Mouse (Mus musculus): ENCODE measurements at regions not wholly inside any gene's neighbourhood (a gene's known extent, or its start where the extent isn't known, plus 50 kb on each side); places are given as distances from the start of the nearest gene placed in this dataset.

DNA sequence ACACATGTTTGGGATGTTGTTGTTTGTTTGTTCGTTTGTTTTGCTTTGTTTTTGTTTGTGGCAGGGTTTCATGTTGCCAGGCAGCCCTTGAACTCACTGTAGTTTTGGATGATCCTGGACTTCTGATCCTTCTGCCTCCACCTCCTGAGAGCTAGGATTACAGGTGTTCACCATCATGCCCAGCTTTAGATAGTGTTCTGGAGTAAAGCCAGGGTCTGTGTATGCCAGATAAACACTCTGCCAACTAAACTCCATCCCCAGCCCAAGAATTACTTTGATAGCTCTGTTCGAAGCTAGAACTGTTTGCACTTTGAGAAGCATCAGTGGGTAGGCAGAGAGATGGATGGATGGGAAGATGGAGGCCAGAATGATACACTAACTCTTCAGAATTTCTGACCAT, 368.0 kb upstream of the Gm10306 start:
- no peak for DNase-seq (ENCODE audit: low spot score)

- DNase-seq (ENCODE audit: low spot score): no peak
These were observed 367.5 kb upstream of the Gm10306 start for GRCm38 (mm10) chr4:94188888-94189287.

- no peak for DNase-seq (ENCODE audit: low spot score)
These were observed 365.4 kb upstream of the Gm10306 start for GRCm38 (mm10) chr4:94190940-94191339.

- no peak for DNase-seq (ENCODE audit: low spot score)
These were observed 340.1 kb upstream of the Gm10306 start for GRCm38 (mm10) chr4:94216265-94216664.

DNA sequence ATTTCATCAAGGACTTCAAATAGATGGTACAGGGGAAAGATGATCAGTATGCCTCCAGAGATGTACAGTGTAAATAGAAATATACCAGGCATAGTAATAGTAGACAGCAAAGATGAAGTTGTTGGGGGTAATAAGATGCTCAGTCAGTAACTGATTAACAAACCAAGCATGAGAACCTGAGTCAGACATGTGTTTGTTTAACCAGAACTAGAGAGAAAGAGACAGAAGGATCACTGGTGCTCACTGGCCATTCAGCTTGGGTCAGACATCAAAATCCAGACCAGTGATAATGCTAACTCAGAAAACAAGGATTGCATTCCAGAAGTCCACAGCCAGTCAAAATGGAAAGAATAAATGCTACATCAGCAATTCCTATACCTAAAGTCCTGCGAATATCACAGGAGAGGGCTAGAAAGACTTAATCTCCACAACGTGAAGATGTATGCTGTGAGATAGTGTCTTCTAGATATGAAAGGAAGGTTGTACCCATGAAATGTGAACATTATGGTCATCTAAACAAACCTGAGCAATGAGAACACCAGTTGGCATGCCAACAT, 320.6 kb upstream of the Gm10306 start:
- no peak for DNase-seq (ENCODE audit: low spot score)

- DNase-seq (ENCODE audit: low spot score): no peak
These were observed 300.3 kb upstream of the Gm10306 start for GRCm38 (mm10) chr4:94256026-94256425.

- no peak for DNase-seq (ENCODE audit: low spot score)
These were observed 295.2 kb upstream of the Gm10306 start for GRCm38 (mm10) chr4:94261136-94261535.

GRCm38 (mm10) chr4:94281732-94282131, 274.6 kb upstream of the Gm10306 start:
- no peak for DNase-seq (ENCODE audit: low spot score)

- DNase-seq (ENCODE audit: low spot score): no peak
These were observed 264.2 kb upstream of the Gm10306 start for GRCm38 (mm10) chr4:94292150-94292549.

- peak; percentile 13 for DNase-seq (ENCODE audit: low spot score)
These were observed 239.0 kb upstream of the Gm10306 start for GRCm38 (mm10) chr4:94317298-94317697.

DNA sequence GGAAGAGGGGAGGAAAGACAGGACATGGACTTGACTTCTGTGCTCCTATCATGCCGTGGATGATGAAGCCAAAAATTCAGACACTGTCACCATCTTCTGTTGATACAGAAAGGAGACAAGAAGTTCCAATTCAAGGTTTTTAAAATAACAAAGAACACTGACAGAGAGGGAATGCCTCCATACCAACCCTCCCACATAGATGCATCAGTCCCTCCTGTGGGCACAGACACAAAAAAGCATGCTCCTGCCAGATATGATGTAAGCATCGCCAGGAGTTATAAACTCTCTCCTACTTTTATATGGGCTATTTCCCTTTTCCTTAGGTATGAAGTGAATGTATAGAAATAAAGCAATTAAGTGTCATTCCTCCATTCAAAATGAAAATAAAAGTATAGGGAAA, 229.6 kb upstream of the Gm10306 start:
- DNase-seq (ENCODE audit: low spot score): no peak

GRCm38 (mm10) chr4:94343331-94343730, 213.0 kb upstream of the Gm10306 start:
- no peak for DNase-seq (ENCODE audit: low spot score)

GRCm38 (mm10) chr4:94349273-94349672, 207.1 kb upstream of the Gm10306 start:
- no peak for DNase-seq (ENCODE audit: low spot score)

- DNase-seq (ENCODE audit: low spot score): no peak
These were observed 199.4 kb upstream of the Gm10306 start for GRCm38 (mm10) chr4:94356982-94357381.

- DNase-seq (ENCODE audit: low spot score): no peak
These were observed 195.4 kb upstream of the Gm10306 start for GRCm38 (mm10) chr4:94360810-94361527.

- DNase-seq (ENCODE audit: low spot score): no peak
These were observed 194.7 kb upstream of the Gm10306 start for GRCm38 (mm10) chr4:94361528-94362217.

- DNase-seq (ENCODE audit: low spot score): no peak
These were observed 191.0 kb upstream of the Gm10306 start for GRCm38 (mm10) chr4:94365375-94365774.

GRCm38 (mm10) chr4:94367174-94367573, 189.2 kb upstream of the Gm10306 start:
- no peak for DNase-seq (ENCODE audit: low spot score)

- DNase-seq (ENCODE audit: low spot score): no peak
These were observed 185.4 kb upstream of the Gm10306 start for GRCm38 (mm10) chr4:94370981-94371380.

DNA sequence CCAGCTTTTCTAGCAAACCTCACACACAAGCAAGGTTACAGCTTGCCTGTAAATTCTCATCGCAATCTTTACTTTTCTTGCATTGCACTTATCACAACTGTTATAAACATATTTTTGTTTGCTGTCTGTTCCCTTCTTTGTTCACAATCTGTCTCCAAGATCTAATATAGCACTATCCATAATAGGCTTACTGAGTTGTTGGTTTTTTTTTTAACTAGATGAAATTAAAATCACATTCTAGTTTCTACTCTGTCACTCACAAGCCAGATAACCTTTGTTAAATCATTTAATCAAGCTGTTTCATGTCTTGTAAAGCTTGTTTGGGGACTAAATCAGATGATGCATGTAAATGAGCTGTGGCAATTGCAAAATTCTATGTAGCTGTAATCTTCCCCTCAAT, 180.1 kb upstream of the Gm10306 start:
- DNase-seq (ENCODE audit: low spot score): no peak

DNA sequence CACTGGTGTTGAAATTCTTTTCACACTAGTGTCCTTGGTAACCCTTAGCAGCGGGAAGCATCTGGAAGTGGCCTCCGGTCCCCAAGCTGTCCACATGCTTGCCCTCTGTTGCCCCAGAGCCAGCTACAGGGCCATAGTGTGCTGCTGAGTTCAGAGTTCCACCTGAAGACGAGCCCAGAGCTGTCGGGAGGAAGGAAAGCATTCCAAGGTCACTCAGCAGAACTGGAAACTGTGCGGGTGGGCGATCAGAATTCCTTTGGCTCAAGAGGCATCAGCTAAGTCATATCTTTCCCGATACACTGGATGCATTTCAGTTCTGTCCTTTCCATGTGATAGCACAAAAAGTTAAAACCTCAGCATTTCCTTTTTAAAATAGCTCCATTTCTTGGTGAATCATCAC, 170.6 kb upstream of the Gm10306 start:
- DNase-seq (ENCODE audit: low spot score): no peak

DNA sequence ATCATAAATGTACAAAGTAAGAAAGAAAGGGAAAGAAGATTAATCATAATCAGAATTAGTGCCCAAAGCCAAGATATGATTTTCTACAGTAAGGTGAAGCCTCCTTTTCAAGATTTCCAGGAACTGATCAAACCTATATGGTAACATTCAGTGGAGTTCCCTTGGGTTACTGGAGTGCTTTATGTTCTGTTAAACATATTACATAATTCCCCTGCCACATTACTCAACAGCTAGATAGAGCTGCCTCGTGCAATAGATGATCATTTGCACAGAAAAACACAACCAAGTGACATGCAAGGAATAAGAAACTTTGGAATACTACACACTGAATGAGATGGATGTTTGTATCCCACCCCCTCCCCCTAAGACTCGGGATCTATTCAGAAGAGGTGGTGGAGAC, 168.0 kb upstream of the Gm10306 start:
- DNase-seq (ENCODE audit: low spot score): no peak

GRCm38 (mm10) chr4:94394462-94394861, 161.9 kb upstream of the Gm10306 start:
- DNase-seq (ENCODE audit: low spot score): no peak

Data from left cerebral cortex, adult 11 months (tissue).